Mouse (Mus musculus): ENCODE data around the gene Cavin3.

Cavin3 gene

GRCm38 (mm10) chr7:105498854-105499492 is 16.9 kb upstream of the Cavin3 start:
- no peak for TF ChIP-seq GATA4 (IDR thresholded peaks at IDR 0.05; ENCODE audit: insufficient replicate concordance, low read length)

DNA sequence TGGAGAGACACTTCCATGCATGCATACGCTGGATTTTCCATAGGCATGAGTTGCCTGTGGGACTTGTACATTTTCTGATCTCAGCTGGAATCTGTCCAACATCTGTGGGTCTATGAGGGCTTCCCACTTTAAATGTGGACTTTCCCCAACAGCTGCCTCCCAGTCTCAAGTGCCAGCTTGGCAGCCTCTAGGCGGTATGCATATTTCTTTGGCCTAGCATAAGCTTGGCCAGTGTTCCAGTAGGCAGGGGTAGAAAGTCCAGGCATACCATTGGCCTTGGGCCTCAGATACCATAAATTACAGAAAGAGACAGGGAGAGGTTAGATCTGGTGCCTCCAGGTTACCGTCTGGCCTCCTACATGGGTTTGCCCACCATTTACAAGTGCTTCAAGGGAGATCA is 15.8 kb upstream of the Cavin3 start:
- no peak for TF ChIP-seq GATA4 (IDR thresholded peaks at IDR 0.05; ENCODE audit: insufficient replicate concordance, low read length)

GRCm38 (mm10) chr7:105487104-105487876 is 5.2 kb upstream of the Cavin3 start:
- no peak for TF ChIP-seq GATA4 (IDR thresholded peaks at IDR 0.05; ENCODE audit: insufficient replicate concordance, low read length)

GRCm38 (mm10) chr7:105485029-105485428 is 2.9 kb upstream of the Cavin3 start:
- no peak for TF ChIP-seq GATA4 (IDR thresholded peaks at IDR 0.05; ENCODE audit: insufficient replicate concordance, low read length)

DNA sequence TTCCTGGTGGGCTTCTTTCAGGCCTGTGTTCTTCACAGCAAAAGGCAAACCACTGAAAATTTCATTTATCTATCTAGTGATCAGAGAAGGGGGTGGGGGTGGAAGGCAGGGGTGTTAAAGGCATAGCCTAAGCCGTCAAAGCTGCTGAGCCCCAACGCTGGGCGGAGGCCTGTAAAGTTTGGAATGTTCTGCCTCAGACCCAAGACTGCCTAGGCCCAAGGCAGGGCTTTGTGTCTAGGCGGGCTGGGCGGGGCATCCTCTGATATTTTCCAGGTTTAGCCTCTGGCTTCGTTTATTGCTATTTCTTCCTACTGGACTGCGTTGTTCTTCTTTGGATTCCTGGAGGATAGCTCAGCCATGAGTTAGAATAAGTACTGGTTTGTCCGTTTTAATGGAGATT is 326 bp upstream of the Cavin3 start:
- no peak for TF ChIP-seq GATA4 (IDR thresholded peaks at IDR 0.05; ENCODE audit: insufficient replicate concordance, low read length)

DNA sequence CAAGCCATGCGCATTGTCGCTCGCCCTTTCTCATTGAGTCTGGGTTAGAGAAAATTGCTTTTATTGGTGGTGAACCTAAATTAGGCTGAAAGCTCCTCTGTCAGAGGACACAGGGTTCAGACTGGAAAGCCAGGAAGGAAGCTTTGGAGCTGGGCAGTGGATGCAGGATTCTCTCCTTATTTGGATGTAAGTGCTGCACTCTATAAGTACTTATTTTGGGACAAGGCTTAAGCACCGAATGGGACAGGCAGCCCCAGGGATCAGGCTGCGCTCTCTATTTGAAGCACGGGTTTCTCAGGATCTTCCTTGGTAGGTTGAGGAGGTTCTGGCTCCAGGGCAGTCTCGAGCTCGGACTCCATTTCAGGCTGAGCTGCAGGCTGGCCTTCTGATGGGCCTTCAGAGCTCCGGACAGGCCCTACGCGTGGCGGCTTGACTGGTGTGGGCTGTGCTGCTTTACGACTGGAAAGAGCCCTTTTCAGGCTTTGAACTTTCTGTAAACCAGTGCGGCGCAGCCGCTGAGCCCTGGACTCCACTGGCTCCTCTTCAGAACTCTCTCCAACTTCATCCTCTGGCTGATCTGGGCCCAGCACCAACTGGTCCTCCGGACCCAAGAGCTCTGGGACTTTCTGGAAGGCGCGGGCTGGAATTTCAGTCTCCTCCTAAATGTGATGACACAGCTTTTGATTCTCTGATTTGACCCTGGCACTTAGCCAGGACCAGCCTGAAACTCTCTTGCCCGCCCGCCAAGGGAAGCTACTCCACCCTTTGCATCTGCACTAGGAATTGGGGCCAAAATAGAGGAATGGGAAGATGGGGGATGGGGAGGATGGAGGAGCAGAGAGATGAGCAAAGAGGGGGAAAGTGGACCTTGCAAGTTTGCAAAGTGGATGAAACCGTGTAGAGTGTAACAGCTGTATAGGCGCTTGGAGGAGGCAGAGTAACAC is 1.3 kb downstream of the Cavin3 start:
- TF ChIP-seq GATA4 (IDR thresholded peaks at IDR 0.05; ENCODE audit: insufficient replicate concordance, low read length), result no peak

DNA sequence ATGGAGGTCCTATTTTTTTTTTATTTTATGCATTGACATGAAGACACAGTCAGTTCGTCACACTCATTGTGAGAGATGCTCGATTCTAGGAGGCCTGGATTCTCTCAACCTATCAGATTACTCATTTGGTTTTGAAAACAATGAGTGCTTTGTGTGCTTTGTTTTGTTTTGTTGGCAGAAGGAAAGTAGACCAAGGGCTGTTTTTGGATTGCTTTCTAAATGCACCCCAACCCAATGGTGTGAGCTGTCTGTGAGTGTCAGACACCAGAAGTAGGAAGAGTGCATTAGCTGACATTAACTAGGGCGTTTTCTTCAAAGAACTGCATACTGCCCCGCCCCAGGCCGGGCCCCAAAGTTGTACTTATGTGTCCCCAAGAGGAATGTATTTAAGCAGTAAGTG is 2.0 kb downstream of the Cavin3 start:
- TF ChIP-seq GATA4 (IDR thresholded peaks at IDR 0.05; ENCODE audit: insufficient replicate concordance, low read length), result no peak

GRCm38 (mm10) chr7:105479232-105479631 is 2.9 kb downstream of the Cavin3 start:
- TF ChIP-seq GATA4 (IDR thresholded peaks at IDR 0.05; ENCODE audit: insufficient replicate concordance, low read length), result no peak

DNA sequence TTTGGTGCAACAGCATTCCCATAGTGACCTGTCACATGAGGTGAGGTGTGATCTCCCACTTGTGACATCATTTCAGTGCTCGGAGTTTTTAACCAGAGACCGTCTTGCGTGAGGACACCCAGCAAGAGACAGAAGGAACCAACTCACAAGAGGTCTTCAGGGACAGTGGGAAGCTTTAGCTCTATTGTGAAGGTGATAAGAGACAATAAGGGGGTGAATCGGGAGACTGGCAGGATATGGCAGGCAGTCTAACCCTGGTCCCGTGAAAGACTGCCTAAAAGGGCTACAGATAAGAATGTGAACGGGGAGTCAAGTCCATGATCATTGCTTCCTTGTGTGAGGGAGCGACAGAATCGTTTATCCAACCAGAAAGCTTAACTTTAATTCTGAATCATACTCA is 3.8 kb downstream of the Cavin3 start:
- TF ChIP-seq GATA4 (IDR thresholded peaks at IDR 0.05; ENCODE audit: insufficient replicate concordance, low read length), result no peak

DNA sequence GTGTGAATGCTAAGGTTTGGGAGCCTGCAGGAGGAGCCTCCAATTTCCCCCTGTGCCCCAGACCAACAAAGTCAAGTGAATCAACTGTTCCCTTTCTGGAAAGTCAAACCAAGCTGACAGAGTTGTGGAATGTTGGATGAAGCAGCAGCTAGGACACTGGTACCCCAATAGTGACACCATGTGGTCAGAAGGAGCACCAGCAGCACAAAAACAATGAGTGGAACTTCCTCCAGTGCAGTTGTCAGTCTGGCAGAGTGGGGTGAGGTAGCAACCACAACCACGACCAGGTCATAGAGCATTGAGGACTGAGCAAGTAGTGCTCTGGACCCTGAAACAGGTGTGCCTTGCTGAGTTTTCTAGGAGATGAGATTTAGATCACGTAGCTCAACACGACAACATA is 4.3 kb downstream of the Cavin3 start:
- no peak for TF ChIP-seq GATA4 (IDR thresholded peaks at IDR 0.05; ENCODE audit: insufficient replicate concordance, low read length)

DNA sequence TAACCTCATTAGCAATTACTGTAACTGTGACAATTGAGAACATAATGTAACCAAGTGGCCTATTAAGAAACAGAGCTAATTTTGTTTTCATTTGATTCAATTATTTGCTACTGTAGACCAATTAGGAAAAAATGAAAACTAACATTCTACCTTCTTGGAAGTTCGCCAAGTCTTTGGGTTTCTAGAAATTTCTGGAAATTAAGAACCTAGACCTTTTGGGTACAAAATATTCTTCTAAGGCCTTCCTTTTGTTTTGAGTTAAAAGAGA is 4.7 kb downstream of the Cavin3 start:
- TF ChIP-seq GATA4 (IDR thresholded peaks at IDR 0.05; ENCODE audit: insufficient replicate concordance, low read length), result no peak

- no peak for TF ChIP-seq GATA4 (IDR thresholded peaks at IDR 0.05; ENCODE audit: insufficient replicate concordance, low read length)
Measured at GRCm38 (mm10) chr7:105476683-105477432, 5.2 kb downstream of the Cavin3 start.

- no peak for TF ChIP-seq GATA4 (IDR thresholded peaks at IDR 0.05; ENCODE audit: insufficient replicate concordance, low read length)
Measured at GRCm38 (mm10) chr7:105475396-105475949, 6.6 kb downstream of the Cavin3 start.

- TF ChIP-seq GATA4 (IDR thresholded peaks at IDR 0.05; ENCODE audit: insufficient replicate concordance, low read length), result no peak
Measured at GRCm38 (mm10) chr7:105474771-105475315, 7.3 kb downstream of the Cavin3 start.

DNA sequence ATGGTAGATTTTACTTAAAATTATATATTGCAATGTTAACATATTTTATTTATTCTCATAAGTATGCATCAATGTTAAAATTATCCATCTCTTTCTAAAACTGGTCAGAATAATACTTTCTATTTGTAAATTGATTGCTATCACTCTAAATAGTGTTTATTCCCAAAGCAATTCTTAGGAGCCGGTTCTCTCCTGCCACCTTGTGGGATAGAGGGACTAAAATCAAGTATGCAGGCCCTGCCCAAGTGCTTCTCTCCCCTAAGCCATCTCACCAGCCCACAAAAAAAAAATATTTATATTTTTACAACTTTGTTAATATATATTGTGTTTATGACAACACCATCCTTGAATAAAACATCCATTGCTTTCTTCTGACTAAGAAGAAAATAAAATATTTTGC is 9.5 kb downstream of the Cavin3 start:
- no peak for TF ChIP-seq GATA4 (IDR thresholded peaks at IDR 0.05; ENCODE audit: insufficient replicate concordance, low read length)
